Mouse (Mus musculus): ENCODE results near the gene Olfr522.

DNA sequence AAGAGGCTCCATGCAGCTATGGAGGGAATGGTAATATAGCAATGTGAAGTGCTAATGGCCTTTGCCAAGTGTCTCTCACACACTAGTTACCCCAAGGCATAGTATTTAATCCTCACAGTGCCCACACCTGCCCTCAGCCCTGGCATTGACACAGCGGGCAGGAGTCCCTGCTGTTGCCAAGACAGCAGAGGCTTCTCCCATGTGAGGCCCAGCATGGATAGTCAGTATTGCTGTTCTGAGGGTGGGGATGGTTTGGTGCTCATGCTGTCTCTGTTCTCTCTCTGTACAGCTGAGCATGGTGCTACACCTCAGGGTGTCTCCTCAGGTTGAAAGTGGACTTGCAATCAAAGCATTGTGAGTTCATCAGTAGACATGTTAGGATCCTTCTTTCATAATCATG is 25.9 kb upstream of the Olfr522 start:
- TF ChIP-seq CTCF (IDR thresholded peaks at IDR 0.05; ENCODE audit: control insufficient read depth, insufficient read depth, low read length), result no peak
- TF ChIP-seq POLR2A (IDR thresholded peaks at IDR 0.05; ENCODE audit: borderline replicate concordance, control insufficient read depth, low read depth, low read length), result no peak

Data from bone marrow, adult 2 months (tissue).